In genomic region chr2:135757478-135757877, GRCm38 (mm10) we compare ENCODE assay signal across 18 mouse cellular contexts.
"Had no signal": no experiment of that assay in that cellular context is flagged by ENCODE, and none has a peak within 500 bp of the region (broad histone marks: within the 10 kb centered on the region; RNA-seq: fewer than 3 reads in every experiment).

No protein-coding gene starts in this region.

- H3K9ac ChIP-seq: liver, postnatal 0 days; lung, embryonic 15.5 days; midbrain, embryonic 12.5 days; neural tube, embryonic 12.5 days; stomach, embryonic 15.5 days had no signal

- H3K4me3 ChIP-seq: lung, embryonic 15.5 days; megakaryocyte, embryonic 14.5 days; midbrain, embryonic 12.5 days; neural tube, embryonic 12.5 days; stomach, embryonic 15.5 days had no signal

- H3K27me3 ChIP-seq: lung, embryonic 15.5 days; megakaryocyte, embryonic 14.5 days; midbrain, embryonic 12.5 days; neural tube, embryonic 12.5 days; stomach, embryonic 15.5 days had no signal

- H3K4me1 ChIP-seq: neural tube, embryonic 12.5 days; stomach, embryonic 15.5 days had no signal

- ATAC-seq: liver, postnatal 0 days; lung, postnatal 0 days; midbrain, embryonic 16.5 days had no signal

- H3K36me3 ChIP-seq: lung, embryonic 15.5 days; midbrain, embryonic 12.5 days; neural tube, embryonic 12.5 days; stomach, embryonic 15.5 days had no signal

- H3K9me3 ChIP-seq: lung, embryonic 15.5 days; megakaryocyte, embryonic 14.5 days; midbrain, embryonic 12.5 days; neural tube, embryonic 12.5 days; stomach, embryonic 15.5 days had no signal

- DNase-seq: liver, postnatal 0 days; lung, adult 2 months; lung, postnatal 14 days; lung, postnatal 36 days; midbrain, embryonic 14.5 days; right cerebral cortex, postnatal 14 days; thymus, adult 2 months; thymus, postnatal 25 days; thymus, postnatal 4 days had no signal

- H3K4me2 ChIP-seq: lung, embryonic 15.5 days; midbrain, embryonic 12.5 days; neural tube, embryonic 12.5 days; stomach, embryonic 15.5 days had no signal

- H3K27ac ChIP-seq: lung, embryonic 15.5 days; macrophage; midbrain, embryonic 12.5 days; neural tube, embryonic 12.5 days; stomach, embryonic 15.5 days; stomach, postnatal 0 days had no signal
